Mouse (Mus musculus): ENCODE results near the gene Pygm. TPM values are rescaled to one million over a fixed set of nuclear protein-coding genes. Genes with fewer than 3 reads are reported as not detected.

Gene Pygm
- polyA plus RNA-seq, 1 experiment from 2014 or later, result 2.7 TPM

GRCm38 (mm10) chr19:6427653-6428434 is 43.6 kb downstream of the Pygm start:
- ATAC-seq, result no peak
- H3K4me2 ChIP-seq, result peak overlapping the region; percentile 48
- H3K36me3 ChIP-seq, result no peaks in the 10 kb centered on the region
- H3K27me3 ChIP-seq (replicated peaks), result peaks cover 97% of the 10 kb centered on the region
- WGBS (ENCODE audit: insufficient replicate concordance), result 2% methylated on average over 87 of the region's 94 CpGs
- no peak overlapping the region for H3K27ac ChIP-seq
- no peaks in the 10 kb centered on the region for H3K9me3 ChIP-seq (replicated peaks)
- peaks cover 16% of the 10 kb centered on the region for H3K4me1 ChIP-seq
- H3K4me3 ChIP-seq, result peak overlapping the region; percentile 38
- no peak overlapping the region for H3K9ac ChIP-seq

DNA sequence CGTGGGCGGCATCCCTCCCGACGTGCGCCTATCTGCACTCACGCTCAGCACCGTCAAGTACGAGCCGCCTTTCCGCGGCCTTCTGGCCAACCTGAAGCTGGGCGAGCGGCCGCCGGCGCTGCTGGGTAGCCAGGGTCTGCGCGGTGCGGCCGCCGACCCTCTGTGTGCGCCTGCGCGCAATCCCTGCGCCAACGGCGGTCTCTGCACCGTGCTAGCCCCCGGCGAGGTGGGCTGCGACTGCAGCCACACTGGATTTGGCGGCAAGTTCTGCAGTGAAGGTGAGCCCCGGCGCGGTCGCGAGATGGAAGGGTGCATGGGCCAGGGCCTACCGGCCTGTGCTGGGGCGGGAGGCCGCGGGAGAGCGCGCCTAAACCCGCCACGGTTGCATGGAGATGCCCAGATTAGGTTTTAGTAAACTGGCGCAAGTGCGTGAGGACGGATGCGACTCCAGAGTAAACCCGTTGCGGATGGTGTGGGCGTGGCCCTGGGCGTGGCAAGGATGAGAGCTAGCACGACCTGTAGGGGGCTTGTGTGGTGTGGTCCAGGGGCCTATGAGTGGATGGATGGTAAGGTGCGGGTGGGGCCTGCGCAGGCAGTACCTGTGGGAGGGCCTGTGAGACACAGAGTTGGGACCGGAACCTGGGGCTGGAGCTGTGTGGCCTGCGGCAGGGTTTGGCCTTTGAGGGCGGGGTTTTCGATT is 44.5 kb downstream of the Pygm start:
- H3K4me1 ChIP-seq, result peaks cover 16% of the 10 kb centered on the region
- WGBS (ENCODE audit: insufficient replicate concordance), result 1% methylated on average over 60 of the region's 60 CpGs
- no peak for ATAC-seq
- no peaks in the 10 kb centered on the region for H3K36me3 ChIP-seq
- peak overlapping the region; percentile 48 for H3K4me2 ChIP-seq
- H3K9ac ChIP-seq, result no peak overlapping the region
- peaks cover 96% of the 10 kb centered on the region for H3K27me3 ChIP-seq (replicated peaks)
- no peak overlapping the region for H3K27ac ChIP-seq
- H3K9me3 ChIP-seq (replicated peaks), result no peaks in the 10 kb centered on the region
- peak overlapping the region; percentile 38 for H3K4me3 ChIP-seq

GRCm38 (mm10) chr19:6443016-6443415 is 58.8 kb downstream of the Pygm start:
- H3K9me3 ChIP-seq (replicated peaks), result no peaks in the 10 kb centered on the region
- H3K4me1 ChIP-seq, result peaks cover 10% of the 10 kb centered on the region
- H3K4me3 ChIP-seq, result no peak overlapping the region
- H3K4me2 ChIP-seq, result no peak overlapping the region
- H3K27me3 ChIP-seq (replicated peaks), result peaks cover 55% of the 10 kb centered on the region
- no peak overlapping the region for H3K9ac ChIP-seq
- 67% methylated on average over 10 of the region's 10 CpGs for WGBS (ENCODE audit: insufficient replicate concordance)
- no peak overlapping the region for H3K27ac ChIP-seq
- no peaks in the 10 kb centered on the region for H3K36me3 ChIP-seq
- no peak for ATAC-seq

DNA sequence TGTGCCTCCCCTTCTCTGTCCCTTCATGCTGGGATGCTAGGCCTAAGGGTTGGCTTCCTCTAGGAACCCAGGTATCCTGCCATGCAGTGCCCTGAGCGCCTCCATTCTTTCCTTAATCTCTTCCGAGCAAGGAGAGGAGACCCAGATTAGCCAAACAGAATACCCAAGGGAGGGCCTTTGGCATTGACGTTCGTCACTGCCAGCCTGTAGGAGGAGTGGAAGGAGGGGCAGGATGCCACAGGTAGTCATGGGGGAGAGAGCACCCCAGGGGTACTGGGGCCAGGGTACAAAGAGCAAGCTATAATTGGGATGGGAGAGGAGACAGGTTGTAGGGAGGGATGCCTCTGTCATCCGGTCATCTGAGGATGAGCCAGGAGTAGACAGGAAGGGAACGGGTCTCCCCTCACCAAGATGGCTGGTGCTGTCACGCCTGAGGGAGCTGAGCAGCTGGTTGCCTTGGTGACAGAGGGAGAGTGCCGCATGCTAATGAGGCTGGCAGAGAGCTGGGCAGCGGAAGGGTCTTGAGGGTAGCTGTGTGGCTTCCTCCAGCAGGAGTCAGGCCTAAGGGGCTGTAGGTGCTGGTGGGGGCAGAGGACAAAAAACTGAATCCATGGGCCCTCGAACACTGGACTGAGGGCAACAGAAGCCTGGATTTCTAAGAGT is 61.7 kb downstream of the Pygm start:
- H3K4me2 ChIP-seq, result no peak overlapping the region
- no peaks in the 10 kb centered on the region for H3K36me3 ChIP-seq
- peaks cover 25% of the 10 kb centered on the region for H3K4me1 ChIP-seq
- H3K4me3 ChIP-seq, result no peak overlapping the region
- H3K27ac ChIP-seq, result no peak overlapping the region
- H3K9me3 ChIP-seq (replicated peaks), result no peaks in the 10 kb centered on the region
- 61% methylated on average over 10 of the region's 10 CpGs for WGBS (ENCODE audit: insufficient replicate concordance)
- H3K9ac ChIP-seq, result no peak overlapping the region
- no peak for ATAC-seq
- peaks cover 79% of the 10 kb centered on the region for H3K27me3 ChIP-seq (replicated peaks)

DNA sequence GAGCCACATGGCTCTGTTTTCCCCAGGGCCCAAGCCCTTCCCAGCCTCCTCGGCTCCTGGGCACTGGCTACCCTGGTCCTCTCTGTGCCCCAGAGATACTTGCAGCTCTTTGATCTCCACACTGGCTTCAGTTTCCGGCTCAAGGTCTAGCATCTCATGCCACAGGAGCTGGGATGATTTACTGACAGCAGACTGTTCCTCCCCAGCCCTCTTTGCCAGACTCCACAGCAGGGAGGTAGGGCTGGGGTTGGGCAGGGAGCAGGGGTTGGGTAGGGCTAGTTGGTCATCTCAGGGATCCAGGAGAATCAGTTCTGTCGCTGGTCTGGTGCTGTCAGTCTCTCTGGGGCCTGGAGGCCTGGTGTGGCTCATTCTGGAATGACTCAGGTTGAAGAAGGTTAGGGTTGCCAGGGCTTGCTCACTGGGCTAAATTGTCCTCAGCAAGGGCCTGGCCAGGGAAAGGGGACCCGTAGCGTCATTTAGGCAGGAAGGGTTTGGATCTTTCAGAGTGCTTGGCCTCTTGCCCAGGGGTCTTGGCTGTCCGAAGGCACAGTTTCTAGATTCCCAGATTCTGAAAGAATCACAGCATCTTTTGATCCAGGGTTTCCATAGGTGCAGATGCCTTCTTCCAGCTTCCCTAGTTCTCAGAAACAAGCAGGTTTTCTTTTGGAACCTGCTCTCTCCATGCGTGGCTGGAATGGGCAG is 62.7 kb downstream of the Pygm start:
- WGBS (ENCODE audit: insufficient replicate concordance), result 55% methylated on average over 7 of the region's 7 CpGs
- Histone ChIP-seq H3K36me3 (no peaks in the 10 kb centered on the region), H3K27ac (no peak overlapping the region), H3K9me3 (replicated peaks) (no peaks in the 10 kb centered on the region), H3K9ac (no peak overlapping the region), H3K4me2 (no peak overlapping the region), H3K4me1 (peaks cover 25% of the 10 kb centered on the region), H3K4me3 (no peak overlapping the region), H3K27me3 (replicated peaks) (peaks cover 72% of the 10 kb centered on the region)
- no peak for ATAC-seq

Small RNA genes within 50 kb of the gene (microRNA-seq; reads per million reads assigned to microRNA genes)
- not detected for gene Mir6989

Other genes with a start within 250 kb of the Pygm start
- gene Batf2, start 243.4 kb upstream of the Pygm start, polyA plus RNA-seq (2016; fragmentation: Nextera tagmentation; extraction: Ambion mirVana), result 0.10 and 0.15 TPM in 2 replicates
- gene Arl2, start 242.9 kb upstream of the Pygm start, polyA plus RNA-seq (2016; fragmentation: Nextera tagmentation; extraction: Ambion mirVana), result 46.1 and 47.7 TPM in 2 replicates
- gene Majin, start 200.0 kb upstream of the Pygm start, polyA plus RNA-seq (2016; fragmentation: Nextera tagmentation; extraction: Ambion mirVana), result not detected in 2 replicates
- not detected in 2 replicates for gene Gpha2, start 158.0 kb upstream of the Pygm start, polyA plus RNA-seq (2016; fragmentation: Nextera tagmentation; extraction: Ambion mirVana)
- gene Ppp2r5b, start 148.5 kb upstream of the Pygm start, polyA plus RNA-seq (2016; fragmentation: Nextera tagmentation; extraction: Ambion mirVana), result 6.4 TPM in 2 replicates
- gene Atg2a, start 142.7 kb upstream of the Pygm start, polyA plus RNA-seq (2016; fragmentation: Nextera tagmentation; extraction: Ambion mirVana), result 7.1 and 8.2 TPM in 2 replicates
- 85.4 and 91.9 TPM in 2 replicates for gene Ehd1, start 107.7 kb upstream of the Pygm start, polyA plus RNA-seq (2016; fragmentation: Nextera tagmentation; extraction: Ambion mirVana)
- gene Cdc42bpg, start 77.9 kb upstream of the Pygm start, polyA plus RNA-seq (2016; fragmentation: Nextera tagmentation; extraction: Ambion mirVana), result 0.20 TPM in 2 replicates
- 48.6 and 49.4 TPM in 2 replicates for gene Men1, start 49.4 kb upstream of the Pygm start, polyA plus RNA-seq (2016; fragmentation: Nextera tagmentation; extraction: Ambion mirVana)
- gene Map4k2, start 43.3 kb upstream of the Pygm start, polyA plus RNA-seq (2016; fragmentation: Nextera tagmentation; extraction: Ambion mirVana), result 9.2 and 9.3 TPM in 2 replicates
- gene Sf1, start 20.7 kb upstream of the Pygm start, polyA plus RNA-seq (2016; fragmentation: Nextera tagmentation; extraction: Ambion mirVana), result 115 and 119 TPM in 2 replicates
- 97.8 and 106 TPM in 2 replicates for gene Rasgrp2, start 14.9 kb downstream of the Pygm start, polyA plus RNA-seq (2016; fragmentation: Nextera tagmentation; extraction: Ambion mirVana)
- gene Nrxn2, start 34.3 kb downstream of the Pygm start, polyA plus RNA-seq (2016; fragmentation: Nextera tagmentation; extraction: Ambion mirVana), result 0.83 and 0.85 TPM in 2 replicates
- gene Slc22a12, start 158.6 kb downstream of the Pygm start, polyA plus RNA-seq (2016; fragmentation: Nextera tagmentation; extraction: Ambion mirVana), result not detected in 2 replicates

All from liver, embryonic 12.5 days (tissue).